Mouse (Mus musculus) stomach, postnatal 0 days (tissue): ENCODE measurements at regions not wholly inside any gene's neighbourhood (a gene's known extent, or its start where the extent isn't known, plus 50 kb on each side); places are given as distances from the start of the nearest gene placed in this dataset.

Experiments
- CTCF ChIP-seq: IDR thresholded peaks from 2 replicates; pipeline ENCODE4 v1.5.1; 2016; ENCODE audit warnings: antibody characterized with exemption, low read depth, mild to moderate bottlenecking, moderate library complexity
- EP300 ChIP-seq: optimal IDR thresholded peaks from 2 replicates; pipeline ENCODE3; 2016; ENCODE audit warnings: antibody characterized with exemption

- TF ChIP-seq CTCF: no peak
- TF ChIP-seq EP300: no peak
These were observed 83.0 kb upstream of the Tle3 start for GRCm38 (mm10) chr9:61289117-61289516.
